Mouse (Mus musculus): ENCODE measurements around the gene Slc50a1.

GRCm38 (mm10) chr3:89225918-89226317 lies 44.5 kb downstream of the Slc50a1 start:
- TF ChIP-seq EP300 (optimal IDR thresholded peaks at IDR 0.05) (no peak), CTCF (IDR thresholded peaks at IDR 0.05; ENCODE audit: low read depth) (no peak)
